In genomic region chr11:107545747-107546476, GRCm38 (mm10) we compare ENCODE assay signal across 8 mouse cellular contexts. TPM values are rescaled to one million over a fixed set of nuclear protein-coding genes. Genes with fewer than 3 reads are reported as not detected.
DNase-seq lines count a peak whose midpoint lies in the region; ATAC-seq and TF ChIP-seq lines count a peak whose summit lies in the region.

No protein-coding gene starts in this region.

- H3K9ac ChIP-seq in ES-Bruce4 (ENCODE audit: low read depth, poor library complexity, severe bottlenecking), result peak overlapping the region; percentile 83
- peak overlapping the region; percentile 90; the same call in 1 of the 2 replicates for H3K9ac ChIP-seq in lung, embryonic 14.5 days

- no peak for TF ChIP-seq POLR2A in ES-Bruce4 (IDR thresholded peaks at IDR 0.05; ENCODE audit: insufficient read depth, low read length)
- no peak for TF ChIP-seq POLR2A in brain, embryonic 14.5 days (IDR thresholded peaks at IDR 0.05; ENCODE audit: borderline replicate concordance, extremely low read depth, insufficient read depth, insufficient read length, poor library complexity, severe bottlenecking)

- H3K36me3 ChIP-seq in ES-Bruce4 (ENCODE audit: control insufficient read depth, insufficient read depth, low read length, poor library complexity, severe bottlenecking), result peaks cover 14% of the 10 kb centered on the region
- H3K36me3 ChIP-seq in lung, embryonic 14.5 days (ENCODE audit: insufficient read depth), result peaks cover 12% of the 10 kb centered on the region; the same call in 1 of the 2 replicates

- H3K9me3 ChIP-seq in ES-Bruce4 (replicated peaks; ENCODE audit: control insufficient read depth, insufficient read depth, low read length, poor library complexity, severe bottlenecking), result no peaks in the 10 kb centered on the region
- no peaks in the 10 kb centered on the region for H3K9me3 ChIP-seq in lung, embryonic 14.5 days (ENCODE audit: low read depth, low read length)

- intact Hi-C loops in left cerebral cortex, postnatal 4 days (cut with DNase I), result no loop called here

- H3K4me1 ChIP-seq in ES-Bruce4 (ENCODE audit: control insufficient read depth, insufficient read depth, low read length), result peaks cover 1% of the 10 kb centered on the region
- no peaks in the 10 kb centered on the region for H3K4me1 ChIP-seq in lung, embryonic 14.5 days (ENCODE audit: insufficient read depth)

- H3K27ac ChIP-seq in ES-Bruce4 (ENCODE audit: insufficient read depth, low read length), result peak overlapping the region; percentile 97
- H3K27ac ChIP-seq in lung, embryonic 14.5 days (ENCODE audit: low read depth), result no peak overlapping the region

- H3K4me2 ChIP-seq in lung, embryonic 14.5 days, result peak overlapping the region; percentile 98

- H3K4me3 ChIP-seq in ES-Bruce4 (ENCODE audit: low read depth, low read length), result peak overlapping the region; percentile 82
- peak overlapping the region; percentile 97 for H3K4me3 ChIP-seq in lung, embryonic 14.5 days (ENCODE audit: low read depth, low read length)

- TF ChIP-seq EP300 in ES-Bruce4 (IDR thresholded peaks at IDR 0.05; ENCODE audit: insufficient read depth, low read depth, low read length), result peak; percentile 79

- no peaks in the 10 kb centered on the region for H3K27me3 ChIP-seq in ES-Bruce4 (ENCODE audit: control insufficient read depth, insufficient read depth, low read length, poor library complexity, severe bottlenecking)
- no peaks in the 10 kb centered on the region for H3K27me3 ChIP-seq in lung, embryonic 14.5 days (ENCODE audit: insufficient read depth, low read length)

- peak; percentile 75 for DNase-seq in brain, embryonic 14.5 days (ENCODE audit: low read depth)
- DNase-seq in kidney, adult 11 months, result peak; percentile 31
- DNase-seq in lung, embryonic 14.5 days, result no peak
- DNase-seq in yolk sac, embryonic 10.5 days (ENCODE audit: low spot score), result peak; percentile 74
- no peak for DNase-seq in spleen, postnatal 36 days (ENCODE audit: low spot score in 2 of 2)
- no peak for DNase-seq in frontal cortex, postnatal 36 days (ENCODE audit: low spot score in 2 of 2)
- DNase-seq in left cerebral cortex, postnatal 4 days, result no peak

- no peak for ATAC-seq in lung, embryonic 14.5 days (ENCODE audit: insufficient read depth)

- 25% methylated on average over 13 of the region's 13 CpGs for WGBS in lung, embryonic 14.5 days

- no peak for TF ChIP-seq CTCF in ES-Bruce4 (IDR thresholded peaks at IDR 0.05; ENCODE audit: low read depth, low read length)
- no peak for TF ChIP-seq CTCF in brain, embryonic 14.5 days (IDR thresholded peaks at IDR 0.05; ENCODE audit: borderline replicate concordance, extremely low read depth, insufficient read depth, insufficient read length)
- no peak for TF ChIP-seq CTCF in lung, embryonic 14.5 days (IDR thresholded peaks at IDR 0.05; ENCODE audit: low read depth)

RNA-seq across cellular contexts. Expression of gene Helz, which starts 1.8 kb away (rescaled TPM):
- polyA plus RNA-seq in ES-Bruce4 (2011; ENCODE audit: insufficient read depth, insufficient read length, low read depth, missing spikeins), result 75.1 and 75.2 TPM in 2 replicates
- 12.7 and 16.4 TPM in 2 replicates for polyA plus RNA-seq in brain, embryonic 14.5 days (2012; rRNA removed)
- 25.7 and 27.4 TPM in 2 replicates for polyA plus RNA-seq in lung, embryonic 14.5 days (2014; fragmentation: Nextera tagmentation; extraction: Ambion mirVana)
- 10 to 100 TPM; 34.9 to 38.6 TPM for total RNA-seq in left cerebral cortex, postnatal 4 days (2021)

Comparison
In these comparisons a context has a peak if more than half of its experiments do, and no peak if none do; other contexts are left out.
1. DNase-seq: peak in brain, embryonic 14.5 days (single experiment), kidney, adult 11 months (single experiment) and yolk sac, embryonic 10.5 days (single experiment); none in lung, embryonic 14.5 days (single experiment), spleen, postnatal 36 days (0 of 2), frontal cortex, postnatal 36 days (0 of 2) and left cerebral cortex, postnatal 4 days (single experiment).